Mouse (Mus musculus) kidney, adult 11 months (tissue): ENCODE data around the gene Plg.
A peak's percentile ranks its signal among the peaks of the same experiment; 100 is the strongest.

Experiments used
- DNase-seq: peaks from one replicate; pipeline ENCODE4 v3.0.0; 2022

Gene Plg

DNA sequence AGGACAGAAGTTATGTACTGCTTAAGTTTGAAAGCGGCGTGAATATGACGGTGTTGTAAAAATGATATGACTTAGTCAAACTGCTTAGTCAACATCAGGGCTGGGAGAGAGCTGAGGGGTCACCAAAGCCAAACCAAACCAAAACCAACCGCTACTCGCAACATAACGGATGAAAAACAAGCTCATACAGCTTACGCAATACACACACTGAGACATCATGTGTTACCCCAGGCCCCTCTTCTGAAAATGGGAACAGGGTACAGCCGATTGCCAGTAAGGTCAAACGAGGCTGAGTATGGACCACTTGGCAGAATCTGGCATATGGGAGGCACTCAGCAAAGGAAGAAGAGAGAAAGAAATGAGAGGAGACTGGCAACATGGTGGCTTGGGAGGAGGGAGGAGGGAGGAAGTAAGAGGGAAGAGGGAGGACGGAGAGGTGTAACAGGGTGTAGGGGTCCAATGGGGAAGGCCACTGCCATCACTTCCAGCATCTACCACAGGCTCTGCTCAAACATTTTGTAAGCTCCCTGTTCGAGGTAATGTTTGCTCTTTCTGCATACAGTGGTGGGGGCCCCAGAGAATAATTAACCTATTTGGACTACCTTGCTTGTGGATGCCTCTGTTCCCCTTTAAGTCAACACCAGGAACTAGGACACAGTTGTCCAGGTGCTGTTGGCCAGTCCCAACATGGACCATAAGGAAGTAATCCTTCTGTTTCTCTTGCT, at the start of gene Plg:
TSS of gene Plg (plus strand) at position 628 of the 725 bp plus-strand sequence.
- DNase-seq, result no peak

DNA sequence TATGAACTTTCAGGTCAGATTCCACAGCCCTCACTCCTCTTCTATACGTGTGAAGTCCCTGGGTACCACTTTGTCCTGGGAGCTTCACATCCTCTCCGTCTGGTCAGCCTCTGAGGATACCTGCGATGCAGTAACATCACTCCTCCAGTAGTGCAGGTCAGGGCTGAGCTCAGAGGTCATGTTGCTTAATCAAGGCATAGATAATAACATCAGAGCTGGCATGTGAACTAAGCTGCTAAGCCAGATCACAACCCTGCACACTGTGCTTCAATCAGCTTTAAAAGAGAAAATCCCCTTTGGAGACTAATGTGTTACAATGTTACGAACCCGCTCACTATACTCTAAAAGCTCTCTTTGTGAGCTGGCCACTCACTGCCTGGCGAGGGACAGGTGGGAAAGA, 43.3 kb upstream of the Plg start:
- no peak for DNase-seq

DNA sequence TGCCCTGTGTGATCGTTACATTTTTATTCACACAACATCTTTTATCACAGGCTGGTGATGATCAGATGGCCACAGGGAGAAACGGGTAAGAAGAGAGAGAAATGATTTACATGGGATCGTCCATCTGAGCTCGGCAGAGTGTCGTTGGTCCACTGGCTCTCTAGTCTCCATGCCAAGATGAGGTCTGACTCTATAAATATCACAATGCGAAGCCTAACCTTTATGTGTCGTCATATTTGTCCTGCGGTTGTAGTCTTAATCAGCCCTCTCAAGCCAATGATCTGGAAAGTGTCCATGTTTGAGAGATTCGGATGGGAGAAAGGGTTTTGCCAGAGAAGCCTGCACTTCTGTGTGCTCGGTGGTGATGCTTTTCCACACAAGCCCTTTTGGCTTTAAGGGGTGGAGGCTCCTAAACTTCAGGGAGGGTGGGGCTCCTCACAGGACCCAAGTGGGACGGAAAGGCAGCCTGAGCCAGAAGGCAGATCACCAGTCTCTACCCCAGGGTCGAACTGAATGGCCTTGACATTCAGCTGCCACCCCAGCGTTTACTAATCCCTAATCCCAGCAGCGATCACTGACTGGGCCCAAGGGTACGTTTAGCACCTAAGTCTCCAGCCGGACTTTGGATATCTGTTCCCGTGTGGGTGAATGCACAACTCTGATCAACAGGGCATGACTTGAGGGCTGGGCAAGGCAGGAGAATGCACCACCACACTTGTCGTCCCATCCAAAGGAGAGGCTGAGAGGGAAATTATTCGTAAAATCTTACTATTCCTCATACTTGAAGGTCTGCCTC, 42.1 kb upstream of the Plg start:
- peak; percentile 65 for DNase-seq

DNA sequence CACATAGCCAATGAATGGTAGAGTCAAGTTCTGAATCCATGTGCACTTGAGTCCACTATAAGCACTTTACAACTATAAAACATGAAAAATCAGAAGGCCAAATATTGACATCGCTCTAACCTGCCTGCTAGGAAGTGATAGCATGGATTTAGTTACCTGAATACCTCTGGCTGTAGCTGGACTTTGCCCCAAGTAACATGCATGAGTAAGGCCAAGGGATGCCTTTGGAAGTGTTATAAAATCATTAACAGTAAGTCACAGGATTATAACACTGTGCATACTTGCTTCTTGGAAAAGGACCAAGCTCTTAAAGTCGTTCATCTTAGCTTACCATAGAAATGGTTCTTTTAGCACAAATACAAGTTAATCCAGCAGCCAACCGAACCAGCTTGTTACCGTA, 41.3 kb upstream of the Plg start:
- DNase-seq, result peak; percentile 73

DNA sequence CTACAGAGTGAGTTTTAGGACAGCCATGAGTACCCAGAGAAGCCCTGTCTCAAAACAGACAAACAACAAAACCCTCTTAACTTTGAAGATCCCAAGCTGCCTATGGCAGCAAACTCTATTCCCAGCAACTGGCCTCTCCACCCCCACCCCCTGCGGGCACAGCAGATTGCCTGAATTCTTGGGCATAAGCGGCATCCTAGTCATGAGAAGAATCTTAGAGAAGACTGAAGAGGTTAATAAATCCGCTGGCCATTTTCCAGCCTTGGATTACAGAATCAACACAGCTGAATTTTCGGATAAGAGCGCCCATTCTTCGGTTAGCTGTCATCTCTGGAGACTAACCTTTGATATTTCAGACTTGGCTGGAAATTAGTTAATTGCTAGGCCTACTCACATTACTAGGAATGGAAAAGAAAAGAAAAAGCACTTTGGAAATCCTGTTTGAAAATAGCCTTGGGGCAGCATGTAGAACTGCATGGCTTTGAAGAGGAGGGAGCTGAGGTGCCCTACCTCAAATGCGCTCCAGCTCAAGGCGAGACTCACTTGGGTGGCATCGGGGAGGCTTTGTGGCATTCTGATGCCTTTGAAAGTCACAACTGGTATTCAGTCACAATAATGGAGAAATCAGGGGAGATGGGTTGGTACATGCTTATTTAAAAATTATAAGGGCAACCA, 34.6 kb upstream of the Plg start:
- no peak for DNase-seq

DNA sequence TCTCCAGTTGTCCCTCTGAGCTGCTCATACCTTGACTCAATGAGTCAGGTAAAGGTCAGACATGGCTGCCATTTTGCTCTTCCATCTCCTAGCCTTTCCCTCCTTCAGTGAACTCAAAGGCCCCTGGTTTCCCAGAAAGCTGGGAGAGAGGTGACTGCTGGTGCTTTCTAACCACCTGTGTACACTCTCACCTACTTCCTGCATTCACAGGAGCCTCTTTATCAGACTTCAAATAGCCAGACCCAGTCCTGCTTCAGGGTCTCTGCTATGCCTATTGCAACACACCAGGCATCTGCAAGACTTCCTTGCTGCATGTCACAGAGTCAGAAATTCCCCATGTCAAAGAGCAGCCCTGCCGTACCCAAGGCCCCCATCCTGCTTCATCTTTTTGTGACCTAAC, 30.9 kb upstream of the Plg start:
- no peak for DNase-seq

DNA sequence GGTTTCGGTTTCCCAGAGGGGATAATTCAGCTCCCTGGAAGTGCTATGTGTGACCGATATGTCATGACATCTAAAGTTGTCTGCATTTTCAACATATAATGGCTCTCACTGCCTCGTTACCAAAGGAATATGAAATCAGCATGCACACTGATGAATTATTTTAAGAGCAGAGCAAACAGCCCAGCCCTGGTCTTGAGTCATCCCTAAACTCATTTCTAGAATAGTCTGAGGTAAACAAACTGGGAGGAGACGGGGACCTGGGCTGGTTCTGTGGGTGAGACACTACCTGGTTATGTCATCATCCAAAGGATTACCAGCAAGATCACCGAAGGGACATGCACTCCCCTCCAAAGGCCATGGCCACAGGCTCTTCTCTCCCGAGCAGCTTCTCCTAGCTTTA, 26.8 kb upstream of the Plg start:
- DNase-seq, result no peak

DNA sequence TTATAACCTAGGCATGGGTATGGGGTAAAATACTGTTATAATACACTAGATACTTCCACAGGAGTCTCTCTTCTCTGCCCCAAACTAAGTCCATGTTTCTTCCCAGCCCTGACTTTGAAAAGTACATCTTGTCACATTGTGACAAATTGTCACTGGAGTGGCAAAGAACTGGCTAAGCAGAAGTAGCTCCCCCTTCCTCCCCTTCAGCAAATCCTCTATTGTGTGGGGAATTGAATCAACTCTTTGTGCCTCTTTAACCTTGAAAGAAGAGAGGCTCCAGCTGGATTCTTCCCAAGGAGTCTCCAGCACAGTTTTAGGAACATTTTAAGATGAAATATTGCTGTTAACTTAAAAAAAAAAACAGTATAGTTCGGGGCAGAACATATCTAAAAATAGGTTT, 25.6 kb upstream of the Plg start:
- no peak for DNase-seq

DNA sequence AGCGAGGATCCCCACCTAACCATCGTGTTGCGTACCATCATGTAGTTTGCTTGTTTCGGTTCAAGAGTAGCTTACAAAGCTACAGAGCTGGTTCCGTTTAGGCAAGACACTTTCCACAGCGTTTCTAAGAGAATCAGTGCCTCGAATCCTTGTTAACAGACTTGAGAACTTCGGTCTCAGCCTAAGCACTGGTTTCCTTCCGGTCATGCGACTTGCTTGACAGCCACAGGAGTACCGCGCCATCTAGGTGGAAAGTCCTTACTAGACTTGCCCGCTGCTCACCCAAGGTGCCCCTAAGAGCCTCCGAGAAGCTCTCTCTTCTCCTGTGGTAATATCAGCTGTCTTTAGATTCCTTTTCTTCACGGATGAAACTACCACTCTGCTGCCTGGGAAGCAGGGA, 18.5 kb upstream of the Plg start:
- DNase-seq, result no peak

DNA sequence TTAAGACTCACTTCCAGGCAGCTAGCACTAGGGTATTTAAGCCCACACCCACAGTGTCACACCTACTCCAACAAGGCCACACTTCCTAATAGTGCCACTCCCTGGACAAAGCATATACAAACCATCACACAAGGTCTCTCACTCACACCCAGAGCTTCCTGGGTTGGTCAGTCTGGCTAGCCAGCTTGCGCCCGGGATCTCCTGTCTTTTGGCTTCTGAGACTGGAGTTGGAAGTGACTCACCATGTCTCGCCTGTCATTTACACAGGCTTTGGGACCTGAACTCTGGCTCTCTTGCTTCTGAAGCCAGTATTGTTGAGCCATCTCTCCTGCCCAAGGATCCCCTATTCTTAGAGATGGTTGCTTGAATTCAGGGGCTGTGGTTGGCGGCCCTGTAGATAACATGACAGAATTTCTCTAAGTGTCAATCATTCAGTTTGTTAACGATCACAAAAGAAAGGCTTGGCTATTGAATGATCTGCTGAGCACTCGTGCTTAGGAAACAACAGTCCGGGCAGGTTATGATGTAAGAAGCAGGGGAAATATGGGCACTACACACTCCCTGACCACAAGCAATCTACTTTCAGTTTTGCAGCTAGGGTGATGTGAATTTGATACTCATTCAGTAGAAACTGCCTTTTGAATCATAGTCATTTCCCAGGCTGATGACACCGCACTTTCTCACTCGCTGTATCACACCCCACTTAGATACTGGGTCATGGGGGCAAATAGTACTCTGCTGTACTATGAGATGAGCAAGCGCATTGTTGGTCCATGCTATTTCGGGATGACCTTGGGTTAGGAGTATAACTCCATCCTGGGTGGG, 14.6 kb upstream of the Plg start:
- DNase-seq, result no peak

DNA sequence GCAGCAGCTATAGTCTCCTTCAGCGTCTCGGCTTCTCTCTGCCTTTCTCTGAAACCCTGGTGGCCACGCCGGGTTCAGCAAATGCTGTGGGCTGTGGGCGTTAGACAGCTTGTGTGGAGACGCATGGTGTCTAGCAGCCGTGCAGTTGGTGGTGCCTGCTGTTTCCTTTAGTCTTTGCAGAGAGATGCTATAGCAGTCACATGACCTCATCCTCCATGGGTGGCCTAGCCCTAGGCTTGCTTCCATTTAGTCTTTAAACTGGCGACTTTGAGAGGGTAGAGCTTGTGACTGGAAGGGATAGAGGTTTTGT, 14.0 kb upstream of the Plg start:
- no peak for DNase-seq

DNA sequence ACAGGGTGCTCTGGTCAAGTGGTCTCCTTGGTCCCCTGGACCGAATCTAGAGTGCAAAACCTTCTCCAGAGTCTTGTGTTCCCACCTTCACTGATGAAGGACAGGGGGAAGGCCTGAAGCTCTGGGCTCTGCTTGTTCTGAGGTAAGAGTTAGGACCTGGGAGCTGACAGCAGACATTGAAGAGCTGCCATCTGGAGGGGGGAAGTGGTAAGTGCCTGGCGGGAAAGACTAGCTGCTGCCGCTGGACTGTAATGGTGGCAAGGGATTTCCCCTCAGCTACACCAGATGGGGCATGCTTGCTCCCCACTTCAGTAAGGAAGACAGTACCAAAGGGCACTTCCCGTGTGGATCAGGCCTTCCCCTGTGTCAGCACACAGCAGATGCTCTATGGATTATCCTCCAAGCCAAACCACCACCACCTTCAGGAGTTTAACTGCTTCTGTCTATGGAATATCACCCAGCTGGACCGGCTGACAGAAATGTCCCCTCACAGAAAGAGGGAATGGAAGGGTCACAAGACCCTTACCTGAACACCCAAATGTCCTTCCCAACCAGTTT, 11.0 kb upstream of the Plg start:
- DNase-seq, result peak; percentile 69

DNA sequence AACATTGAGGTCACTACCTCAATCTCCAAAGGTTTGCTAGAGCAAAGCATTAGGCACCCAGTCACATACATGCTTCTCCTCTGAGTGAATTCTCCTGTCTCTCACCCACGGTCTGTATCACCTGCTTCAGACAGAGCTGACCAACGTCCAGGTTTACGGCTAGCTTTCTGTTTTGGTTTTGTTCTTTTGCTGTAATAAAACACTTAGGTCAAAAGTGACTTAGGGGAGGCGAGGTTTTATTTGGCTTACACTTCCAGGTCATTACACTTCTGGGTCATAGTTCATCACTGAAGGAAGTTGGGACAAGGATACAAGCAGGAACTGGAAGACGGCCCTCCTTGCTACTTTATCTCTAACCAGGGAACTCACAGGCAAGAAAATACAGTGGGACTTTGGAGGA, 9.0 kb upstream of the Plg start:
- DNase-seq, result no peak

DNA sequence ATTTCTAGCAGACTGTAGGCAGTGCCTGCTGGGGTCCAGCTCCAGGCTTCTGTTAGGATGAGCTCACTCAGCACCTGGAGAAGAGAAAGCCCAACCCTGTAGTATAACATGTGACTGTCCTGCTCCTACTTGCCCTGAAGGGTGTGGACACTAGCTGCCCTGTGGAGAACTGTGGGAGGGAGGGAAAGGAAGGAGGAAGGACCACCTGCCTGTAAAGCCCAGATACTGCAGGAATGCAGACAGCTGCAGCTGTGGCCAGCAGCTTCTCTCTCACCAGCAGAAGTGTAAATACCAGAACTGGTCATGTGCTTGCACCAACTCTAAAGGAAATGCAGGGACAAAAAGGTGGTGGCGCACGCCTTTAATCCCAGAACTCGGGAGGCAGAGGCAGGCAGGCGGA, 8.1 kb upstream of the Plg start:
- no peak for DNase-seq

DNA sequence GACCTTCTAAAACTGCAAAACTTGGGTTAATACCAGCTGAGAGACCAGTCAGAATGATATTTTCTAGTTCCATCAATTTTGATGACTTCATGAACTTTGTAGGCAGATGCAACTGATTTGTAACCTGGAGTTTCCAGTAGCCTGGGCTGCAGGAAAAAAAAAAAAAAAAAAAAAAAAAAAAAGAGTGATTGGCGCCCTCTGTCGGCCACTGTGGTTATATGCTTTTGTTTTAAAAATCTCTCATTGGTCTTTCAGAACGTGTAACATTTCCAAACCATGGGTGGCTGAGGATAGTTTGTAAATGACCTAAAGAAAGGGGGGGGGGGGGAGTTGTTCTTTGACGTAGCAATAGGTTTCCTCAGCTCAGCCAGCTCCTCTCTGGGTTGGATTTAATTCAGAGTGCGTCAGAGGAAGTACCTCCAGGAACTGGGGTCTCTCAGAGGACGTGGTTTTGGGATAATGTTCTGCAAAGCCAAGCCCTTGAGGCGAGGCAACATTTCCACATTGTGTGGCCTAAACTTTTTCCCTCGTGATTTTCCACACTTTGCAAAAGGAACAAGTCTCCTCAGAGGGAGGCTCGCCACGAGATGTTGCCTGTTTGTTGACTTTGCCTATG, 7.0 kb upstream of the Plg start:
- no peak for DNase-seq

DNA sequence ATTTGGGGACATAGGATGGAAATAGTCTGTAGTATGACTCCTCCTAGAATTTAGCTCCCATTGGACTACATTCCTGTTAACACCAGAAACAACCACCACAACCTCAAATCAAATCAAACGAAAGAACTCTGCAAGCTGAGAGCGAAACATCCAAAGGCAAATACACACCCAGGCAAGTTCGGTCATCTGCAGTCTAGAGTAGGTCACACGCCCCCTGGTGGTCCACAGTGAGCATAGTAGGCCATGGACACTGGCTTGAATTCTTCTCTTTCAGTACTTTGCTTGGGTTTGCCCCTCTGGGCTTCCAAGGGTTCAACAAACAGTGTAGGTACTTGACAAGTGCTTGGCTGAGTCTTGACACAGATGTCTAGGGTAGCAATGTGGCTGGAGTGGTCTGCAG, 6.4 kb upstream of the Plg start:
- DNase-seq, result peak; percentile 54

DNA sequence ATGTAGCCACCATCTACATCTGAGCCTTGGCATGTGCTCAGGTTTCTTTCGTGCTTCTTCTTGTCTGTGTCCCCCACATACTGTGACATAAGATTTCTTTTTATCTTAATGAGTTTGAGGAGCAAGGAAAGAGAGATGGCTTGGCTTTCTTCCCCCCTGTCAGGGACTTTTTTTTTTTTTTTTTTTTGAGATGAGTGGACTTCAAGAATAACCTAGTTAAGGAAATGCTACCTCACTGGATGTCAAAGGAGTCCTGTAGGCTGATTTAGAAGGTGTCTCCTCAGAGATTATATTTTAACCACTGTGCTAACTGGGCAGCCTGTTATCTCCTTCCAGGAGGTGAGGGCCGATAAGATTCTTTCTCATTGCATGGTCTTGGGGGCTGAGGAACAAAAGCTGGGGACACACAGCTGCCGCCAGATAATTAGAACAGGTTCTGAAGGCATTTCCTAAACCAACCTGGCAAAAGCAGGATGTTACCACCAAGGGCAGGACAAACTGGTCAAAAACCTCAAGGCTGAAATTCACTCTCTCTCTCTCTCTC, 4.7 kb upstream of the Plg start:
- no peak for DNase-seq

DNA sequence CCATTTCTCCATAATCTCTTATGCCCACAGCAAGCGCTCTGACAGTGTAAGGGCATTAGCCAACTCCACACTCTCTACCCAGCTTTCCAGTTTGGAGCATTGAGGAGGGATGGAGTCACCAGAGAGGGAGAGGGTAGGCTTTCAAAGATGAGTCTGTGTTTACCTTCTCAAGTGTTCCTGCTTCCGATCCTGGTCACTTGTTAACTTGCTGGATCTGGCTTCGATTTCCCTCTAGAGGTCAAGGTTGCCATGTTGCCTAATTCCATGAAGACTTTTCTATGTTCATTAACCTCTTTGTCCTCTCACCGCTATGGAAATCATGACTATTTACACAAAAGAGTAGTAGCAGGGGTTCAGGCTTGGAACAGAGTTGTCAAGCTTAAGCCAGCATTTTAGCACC, 1.9 kb downstream of the Plg start:
- no peak for DNase-seq

DNA sequence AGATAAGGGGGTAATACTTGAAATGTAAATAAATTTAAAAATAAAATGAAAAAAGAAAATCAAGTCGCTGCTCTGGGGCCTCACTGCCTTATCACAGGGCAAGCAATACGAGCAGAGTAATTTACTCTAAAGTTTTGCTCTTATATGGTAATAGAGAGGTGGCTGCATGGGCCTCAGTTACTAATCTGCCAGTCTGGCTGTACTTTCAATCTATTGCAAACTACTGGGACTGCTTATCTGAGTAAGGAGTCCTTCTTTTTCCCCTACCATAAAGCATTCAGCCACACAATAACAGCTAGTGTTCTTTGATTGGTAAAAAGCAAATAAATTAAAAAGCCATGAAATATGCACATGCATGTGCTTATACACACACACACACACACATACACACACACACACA, 3.2 kb downstream of the Plg start:
- DNase-seq, result no peak

DNA sequence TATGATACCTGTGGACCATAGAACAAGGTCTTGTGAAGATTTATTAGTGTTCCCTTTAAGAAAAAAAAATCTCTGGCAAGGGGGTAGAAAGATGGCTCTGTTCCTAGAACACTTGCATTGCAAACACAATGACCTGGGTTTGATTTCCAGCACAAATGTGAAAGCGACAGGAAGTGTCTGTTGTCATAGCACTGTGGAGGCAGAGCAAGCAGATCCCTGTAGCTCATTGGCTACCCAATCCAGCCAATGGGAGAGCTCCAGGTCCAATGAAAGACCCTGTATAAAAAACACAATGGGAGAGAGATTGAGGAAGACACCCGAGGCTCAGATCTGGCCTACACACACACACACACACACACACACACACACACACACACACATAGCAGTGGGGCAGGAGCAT, 4.1 kb downstream of the Plg start:
- DNase-seq, result no peak

DNA sequence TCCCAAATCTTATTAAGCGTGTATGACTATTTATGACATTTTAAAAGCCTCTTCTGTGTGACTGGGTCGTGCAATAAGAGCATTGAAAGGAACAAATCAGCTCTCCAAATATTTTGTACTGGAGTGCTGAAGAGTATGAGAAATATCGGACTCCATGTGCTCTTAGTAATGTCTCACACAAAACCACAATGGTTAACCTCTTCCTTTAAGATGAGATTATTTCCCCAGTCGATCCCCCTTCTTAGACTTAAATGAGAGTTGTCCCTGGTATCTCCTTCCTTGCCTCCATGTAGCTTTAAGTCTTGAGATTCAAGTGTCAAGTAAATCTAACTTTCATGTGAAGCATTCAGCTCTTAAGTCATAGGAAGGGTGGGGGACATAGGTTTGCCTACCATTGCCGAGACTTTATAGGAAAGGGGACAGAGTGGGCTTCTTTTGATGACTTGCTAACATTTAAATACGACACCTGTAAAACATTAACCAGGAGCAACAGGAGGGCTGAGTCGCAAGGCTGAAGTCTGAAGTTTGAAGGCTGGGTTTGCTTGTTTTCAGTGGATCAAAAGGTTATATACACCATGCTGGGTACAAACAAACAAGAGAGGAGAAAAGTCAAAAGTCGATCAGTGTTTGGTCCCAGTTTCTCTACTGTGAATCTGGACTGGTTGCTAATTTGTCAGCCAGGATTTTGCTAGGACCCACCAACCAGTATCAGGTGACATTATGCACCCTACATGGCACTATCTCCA, 6.8 kb downstream of the Plg start:
- DNase-seq, result peak; percentile 33

DNA sequence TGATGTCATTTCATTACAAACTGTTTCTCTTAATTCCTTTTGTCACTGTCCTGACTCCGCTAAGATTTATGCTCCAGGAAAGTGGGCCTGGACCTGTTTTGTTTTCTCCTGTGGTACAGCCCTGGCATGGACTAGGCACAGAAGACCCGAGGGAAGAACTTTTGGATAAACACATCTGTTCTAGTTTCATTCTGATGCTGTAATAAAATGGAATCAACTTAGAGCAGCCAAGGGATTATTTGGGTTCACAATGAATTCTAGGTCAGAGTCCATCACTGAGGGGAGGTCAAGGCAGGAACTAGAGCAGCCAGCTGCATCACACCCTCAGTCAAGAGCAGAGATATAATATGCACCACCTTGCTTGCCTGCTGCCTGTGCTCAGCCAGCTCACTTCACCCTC, 9.4 kb downstream of the Plg start:
- no peak for DNase-seq
